Mouse (Mus musculus) WW6 (cell line): ENCODE results near the gene Iqschfp.

Experiments
- DNase-seq: peaks from one replicate; pipeline ENCODE4 v3.0.0-alpha.2; 2013; ENCODE audit warnings: low read depth, low spot score

Iqschfp gene

DNA sequence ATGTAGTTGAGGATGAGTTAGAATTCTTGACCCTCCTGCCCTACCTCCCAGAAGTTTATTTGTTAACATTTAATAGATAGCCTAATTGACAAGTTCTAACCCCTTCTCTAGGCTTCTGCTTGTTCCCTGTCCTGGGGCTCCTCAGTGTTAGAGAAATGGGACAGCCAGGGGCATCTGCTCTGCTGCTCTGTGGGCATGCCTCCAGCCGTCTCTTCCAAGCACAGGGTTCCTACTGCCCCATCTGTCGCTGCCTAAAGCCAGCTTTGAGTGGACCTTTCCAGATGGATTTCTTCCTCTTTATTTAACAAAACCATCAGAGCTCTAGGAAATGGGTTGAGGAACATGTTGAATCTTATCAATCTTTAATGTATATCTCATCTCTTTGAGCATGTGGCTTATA is 529.8 kb downstream of the Iqschfp start:
- no peak for DNase-seq

DNA sequence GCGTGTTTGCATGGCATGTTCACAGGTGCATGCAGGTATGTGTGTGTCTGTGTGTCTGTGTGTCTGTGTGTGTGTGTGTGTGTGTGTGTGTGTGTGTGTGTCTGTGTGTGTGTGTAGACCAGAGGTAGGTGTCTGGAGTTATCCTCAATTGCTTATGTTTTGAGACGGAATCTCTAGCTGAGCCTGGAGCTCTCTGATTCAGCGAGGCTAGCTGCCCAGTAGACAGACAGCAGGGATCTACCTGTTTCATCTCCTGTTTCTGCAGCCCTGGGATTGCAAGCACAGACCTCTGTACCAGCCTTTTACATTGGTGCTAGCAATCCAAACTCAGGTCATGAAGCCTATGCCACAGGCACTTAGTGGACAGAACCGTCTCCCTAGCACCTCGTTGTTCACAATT is 536.0 kb downstream of the Iqschfp start:
- DNase-seq, result no peak

DNA sequence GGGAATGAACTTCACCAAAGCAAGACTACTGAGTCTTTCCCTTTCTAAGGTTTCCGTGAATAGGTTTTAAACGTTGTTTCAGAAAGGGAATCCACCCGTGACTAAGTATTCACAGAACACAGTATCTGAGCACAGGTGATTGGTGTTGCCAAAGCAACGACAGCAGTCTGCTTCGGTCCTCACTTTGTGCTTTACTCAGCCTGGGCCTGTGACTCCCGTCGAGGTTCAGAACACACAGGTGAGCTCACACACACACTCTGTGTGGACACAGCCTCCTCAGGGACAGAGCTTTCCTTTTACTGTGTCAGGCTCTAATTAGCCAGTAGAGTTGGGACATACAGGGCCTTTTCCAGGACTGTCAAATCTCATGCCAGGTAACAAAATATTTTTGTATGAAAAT is 542.4 kb downstream of the Iqschfp start:
- no peak for DNase-seq

DNA sequence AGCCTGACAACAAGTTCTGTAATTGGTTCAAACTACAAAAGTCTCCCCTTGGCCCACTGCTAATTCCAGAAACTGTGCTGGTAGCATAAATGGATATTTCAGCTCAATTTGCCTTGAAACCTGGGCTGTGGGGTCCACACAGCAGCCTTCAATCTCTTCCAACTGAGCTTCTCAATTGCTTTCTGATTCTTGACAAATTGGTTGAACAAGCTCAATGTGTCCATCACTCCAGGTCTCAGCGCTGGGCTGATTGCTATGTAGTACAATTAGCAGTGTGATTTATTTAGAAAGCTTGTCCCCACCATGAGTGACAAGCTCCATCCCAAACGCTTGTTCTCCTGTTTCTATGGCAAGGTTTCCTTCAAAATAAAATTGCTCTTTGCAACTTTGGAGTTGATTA is 542.9 kb downstream of the Iqschfp start:
- no peak for DNase-seq

DNA sequence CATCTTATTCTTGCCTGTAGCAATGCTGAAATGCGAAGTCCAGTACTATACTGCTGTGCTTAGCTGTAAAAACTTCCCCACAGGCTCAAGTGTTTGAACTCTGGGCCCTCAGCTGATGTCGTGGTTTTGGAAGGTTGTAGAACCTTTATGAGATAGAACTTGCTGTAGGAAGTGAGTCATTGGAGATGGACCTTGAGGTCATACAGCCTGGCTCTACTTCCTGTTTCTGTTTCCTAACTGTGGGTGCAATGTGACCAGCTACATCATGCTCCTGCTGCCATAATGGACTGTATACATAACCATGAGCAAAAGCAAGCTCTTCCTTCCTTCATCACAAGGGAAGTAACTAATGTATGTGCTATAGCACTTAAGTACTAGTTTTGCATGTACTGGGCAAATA is 556.4 kb downstream of the Iqschfp start:
- DNase-seq, result no peak

DNA sequence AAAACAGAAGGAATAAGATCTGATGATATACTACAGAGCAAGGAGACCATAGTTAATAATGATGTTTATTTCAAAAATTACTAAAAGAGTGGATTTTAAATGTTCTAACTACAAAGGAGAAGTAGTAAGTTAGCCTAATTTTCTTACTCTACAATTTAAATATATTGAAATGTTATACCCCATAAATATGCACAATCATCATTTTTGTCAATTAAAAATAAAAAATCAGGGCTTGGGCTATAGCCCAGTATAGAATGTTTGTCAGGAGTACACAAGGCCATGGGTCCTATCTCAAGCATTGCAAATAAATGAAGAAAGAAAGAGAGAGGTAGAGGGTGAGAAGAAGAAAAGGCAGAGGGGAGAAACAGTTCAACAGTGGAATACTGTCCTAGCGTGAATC is 559.6 kb downstream of the Iqschfp start:
- no peak for DNase-seq

DNA sequence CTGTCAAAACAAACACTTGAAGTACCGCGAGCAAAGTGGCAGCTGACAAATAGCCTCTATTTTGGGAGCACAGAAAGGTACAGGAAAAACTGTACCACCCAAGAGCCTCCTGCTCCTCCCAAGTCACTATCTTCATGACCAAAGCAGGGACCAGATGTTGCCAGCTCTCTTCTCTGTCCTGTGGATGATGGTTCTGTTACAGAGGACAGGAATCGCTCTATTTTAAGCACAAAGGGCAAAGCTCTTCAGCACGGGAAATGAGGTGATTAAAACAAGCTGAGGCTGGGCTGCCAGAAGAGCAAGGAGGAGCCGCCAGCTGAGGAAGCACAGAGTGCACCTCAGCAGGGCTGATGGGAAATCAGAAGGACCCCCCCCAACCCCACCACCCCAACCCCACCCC is 561.2 kb downstream of the Iqschfp start:
- DNase-seq, result no peak

DNA sequence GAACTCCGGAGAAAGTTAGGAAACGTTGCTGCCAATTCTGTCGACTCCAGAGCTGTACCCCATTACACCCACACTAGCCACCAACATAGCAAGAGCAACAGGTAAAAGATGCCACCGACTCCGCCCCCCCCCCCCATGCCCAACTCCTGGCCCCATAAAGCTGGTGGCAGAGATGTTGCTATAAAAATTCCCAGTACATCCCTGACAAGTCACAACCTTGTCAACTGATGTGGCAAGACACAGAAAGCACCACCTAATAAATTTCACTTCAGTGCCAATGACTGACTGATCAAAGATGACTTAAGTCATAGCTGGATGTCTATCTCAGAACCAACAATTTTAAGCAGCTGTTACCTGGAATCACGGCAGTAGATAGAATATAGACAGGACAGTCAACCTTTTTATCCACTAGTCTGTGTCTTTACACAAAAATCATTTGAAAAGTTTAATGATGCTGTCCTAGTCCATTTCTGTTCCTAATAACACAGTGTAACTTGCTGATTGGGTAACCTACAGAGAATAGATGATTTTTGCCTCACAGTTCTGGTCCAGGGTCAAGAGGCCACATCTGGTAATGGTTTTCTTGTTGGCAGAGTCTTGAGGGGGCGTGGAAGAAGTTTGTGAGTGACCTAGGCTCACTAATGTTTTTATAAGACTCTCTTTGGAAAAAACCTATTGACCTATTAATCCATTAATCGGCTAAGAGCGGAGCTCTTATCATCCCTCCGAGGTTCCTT is 561.9 kb downstream of the Iqschfp start:
- no peak for DNase-seq

DNA sequence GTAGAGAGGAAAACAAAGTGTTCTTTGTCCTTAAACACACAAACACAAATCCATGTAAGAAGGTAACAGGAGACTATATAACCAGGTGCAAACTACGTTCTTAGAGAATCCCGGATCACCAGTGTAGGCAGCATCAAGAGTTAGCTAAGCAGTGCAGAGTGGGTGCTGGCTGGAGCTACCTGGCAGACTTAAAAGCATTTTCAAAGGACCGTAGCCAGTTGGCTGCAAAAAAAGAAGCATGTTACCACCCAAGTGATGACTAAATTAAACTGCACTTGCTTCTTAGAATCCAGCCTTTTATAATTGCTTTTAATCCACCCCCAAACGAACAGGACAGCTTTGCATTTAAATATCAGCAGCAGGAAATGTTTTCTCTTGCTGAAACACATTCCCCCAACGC is 574.6 kb downstream of the Iqschfp start:
- DNase-seq, result no peak

DNA sequence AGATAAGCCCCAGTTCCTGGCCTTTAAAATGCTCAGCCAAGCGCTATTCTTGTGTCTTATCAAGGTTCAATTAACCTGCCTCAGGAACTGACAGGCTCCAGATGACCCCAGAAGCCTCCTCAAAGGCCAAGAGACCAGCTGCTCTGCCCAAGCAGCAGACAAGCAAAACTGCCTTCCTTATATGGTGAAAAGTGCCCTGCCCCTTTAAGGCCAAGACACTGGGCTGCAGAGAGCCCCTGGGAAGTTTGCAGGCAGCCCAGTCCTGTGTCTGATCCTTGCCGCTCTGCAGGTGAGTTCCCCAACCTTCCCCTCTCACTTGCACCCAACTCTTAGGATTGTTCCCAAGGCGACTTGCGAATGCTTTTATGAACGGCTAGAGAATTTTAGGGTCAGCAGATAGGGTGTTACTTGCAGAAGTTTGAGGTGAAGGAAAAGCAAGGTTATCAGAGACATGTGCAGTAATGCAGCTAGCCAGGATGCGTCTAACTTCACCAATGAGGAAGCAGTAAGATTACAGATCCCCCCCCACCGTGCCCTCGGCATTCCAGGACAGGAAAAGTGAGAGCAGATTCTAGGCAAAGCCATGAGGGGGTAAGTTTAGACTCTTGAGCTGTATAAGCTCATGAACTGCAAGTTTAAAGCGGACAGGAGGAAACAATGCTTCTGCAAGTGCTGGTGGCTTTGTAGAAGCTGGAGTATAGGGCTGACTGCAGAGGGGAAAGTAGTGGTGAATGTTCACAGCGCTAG is 576.1 kb downstream of the Iqschfp start:
- DNase-seq, result no peak

DNA sequence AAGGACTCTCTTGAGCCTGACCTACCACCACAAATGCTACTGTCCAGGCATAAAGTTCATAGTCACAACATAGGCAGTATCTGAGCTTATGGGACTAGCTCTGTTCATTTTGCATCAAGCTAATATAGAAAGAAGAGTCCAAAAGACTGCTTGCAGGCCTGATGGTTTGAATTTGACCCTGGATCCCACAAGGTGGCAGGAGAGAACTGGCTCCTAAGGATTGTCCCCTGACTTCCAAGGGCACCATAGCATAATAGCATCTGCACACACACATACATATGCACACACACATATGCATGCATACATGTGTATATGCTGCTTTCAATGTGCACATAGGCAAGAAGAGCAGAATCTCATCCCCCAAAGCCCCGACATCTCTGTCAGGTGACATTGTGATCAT is 577.6 kb downstream of the Iqschfp start:
- DNase-seq, result no peak

DNA sequence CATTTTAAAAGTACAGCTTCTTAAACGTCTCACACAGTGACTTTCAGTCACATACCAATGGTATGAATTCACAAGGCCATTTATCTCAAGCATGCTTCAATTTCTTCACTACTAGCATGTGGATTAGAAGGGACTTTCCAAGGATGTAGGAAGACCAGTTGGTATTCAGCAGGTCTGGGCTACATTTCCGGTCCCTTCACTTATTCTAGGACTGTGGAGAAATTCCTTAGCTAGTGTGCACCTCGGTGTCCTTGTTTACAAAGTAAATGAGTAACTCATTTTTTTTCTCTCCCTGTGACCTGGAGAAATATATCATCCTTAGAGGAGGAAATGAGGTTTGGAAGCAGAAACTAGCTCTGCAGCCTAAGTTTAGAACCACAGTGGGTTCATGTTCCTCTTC is 578.0 kb downstream of the Iqschfp start:
- no peak for DNase-seq

DNA sequence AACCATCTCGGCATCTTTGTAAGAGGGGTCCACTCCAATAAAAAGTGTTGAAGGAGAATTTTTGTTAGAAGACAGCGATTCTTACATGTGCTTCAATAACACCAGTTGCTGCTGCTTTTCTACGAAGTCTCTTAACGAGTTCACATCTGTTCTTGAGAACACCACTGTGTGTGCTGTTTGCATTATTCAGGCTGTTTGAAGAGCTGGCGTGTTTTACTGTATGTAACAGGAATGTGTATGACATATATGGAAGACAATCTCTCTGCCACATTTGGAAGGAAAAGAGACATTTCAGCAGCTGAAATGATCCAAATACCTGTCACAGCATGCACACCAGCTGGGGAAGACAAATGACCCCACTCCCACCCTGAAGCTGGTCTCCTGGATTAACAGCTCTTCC is 578.6 kb downstream of the Iqschfp start:
- DNase-seq, result no peak

DNA sequence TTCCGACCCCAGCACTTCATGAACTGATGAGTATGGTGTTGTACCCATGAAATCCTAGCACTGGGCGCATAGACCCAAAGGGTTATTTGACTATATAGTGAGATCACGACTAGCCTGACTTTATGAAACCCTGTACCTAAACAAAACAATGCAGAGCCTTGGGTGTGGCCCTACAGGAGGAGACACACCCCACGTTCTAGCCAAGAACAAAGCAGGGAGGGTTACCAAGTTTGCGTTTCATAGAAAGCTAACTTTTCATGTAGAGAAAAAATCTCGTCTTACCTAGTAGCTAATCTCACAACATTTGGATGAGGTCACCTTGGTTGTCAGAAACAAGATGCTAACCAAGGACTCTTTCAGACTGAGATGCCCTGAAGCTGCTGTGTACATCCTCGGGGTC is 584.3 kb downstream of the Iqschfp start:
- no peak for DNase-seq

DNA sequence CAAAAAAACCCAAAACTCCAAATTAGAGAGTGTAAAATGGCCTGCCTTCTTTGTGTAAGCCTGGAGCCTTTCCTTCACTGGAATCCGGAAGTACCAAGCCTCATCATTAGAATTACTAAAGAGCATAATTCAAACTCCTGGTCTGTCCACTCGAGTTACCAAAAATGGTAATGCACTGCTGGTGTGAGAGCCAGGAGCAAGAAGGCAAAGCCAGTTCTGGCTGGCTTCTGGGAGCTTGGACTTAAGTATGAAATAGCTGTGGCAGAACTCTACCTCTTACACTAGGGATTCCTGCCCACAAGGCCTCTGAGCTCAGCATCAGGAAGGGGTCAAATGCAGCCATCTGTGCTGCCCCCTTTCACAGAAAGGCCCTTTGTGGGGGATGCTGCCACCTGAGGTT is 585.4 kb downstream of the Iqschfp start:
- DNase-seq, result no peak

DNA sequence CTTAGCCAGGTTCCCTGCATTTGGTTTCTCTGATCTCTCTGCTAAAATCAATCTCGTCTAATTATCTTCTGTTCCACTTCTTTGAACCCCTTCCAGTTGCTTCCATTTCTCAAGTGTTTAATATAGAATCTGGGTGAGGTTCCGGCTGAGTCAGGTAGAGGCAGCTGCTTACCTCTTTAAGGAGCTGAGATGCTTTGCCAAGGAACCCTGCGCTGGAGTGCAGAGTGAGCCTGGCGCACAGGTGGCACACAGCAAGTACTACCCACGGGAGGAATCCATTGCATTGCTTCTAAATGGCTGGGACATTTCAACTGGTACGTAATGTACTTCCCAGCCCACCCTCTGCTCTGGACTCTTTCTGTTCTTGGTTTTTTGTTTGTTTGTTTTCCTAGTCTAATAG is 587.2 kb downstream of the Iqschfp start:
- no peak for DNase-seq

DNA sequence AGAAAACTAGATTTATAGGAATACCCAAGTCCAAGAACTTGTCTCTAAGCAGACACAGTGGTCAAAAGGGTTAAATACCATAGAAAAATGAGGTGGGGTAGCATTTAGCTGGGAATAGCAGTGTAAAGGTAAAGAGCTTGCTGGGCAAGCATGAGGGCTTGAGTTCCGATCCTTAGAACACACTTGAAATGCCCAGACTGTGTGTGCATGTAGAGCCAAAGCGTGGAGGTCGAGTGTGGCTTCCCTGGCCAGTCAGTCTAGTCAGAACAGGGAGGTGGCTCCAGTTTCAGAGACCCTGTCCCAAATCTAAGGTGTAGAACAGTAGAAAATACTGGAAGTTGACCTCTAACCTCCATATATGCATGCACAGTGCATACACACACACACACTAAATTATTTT is 591.5 kb downstream of the Iqschfp start:
- no peak for DNase-seq

DNA sequence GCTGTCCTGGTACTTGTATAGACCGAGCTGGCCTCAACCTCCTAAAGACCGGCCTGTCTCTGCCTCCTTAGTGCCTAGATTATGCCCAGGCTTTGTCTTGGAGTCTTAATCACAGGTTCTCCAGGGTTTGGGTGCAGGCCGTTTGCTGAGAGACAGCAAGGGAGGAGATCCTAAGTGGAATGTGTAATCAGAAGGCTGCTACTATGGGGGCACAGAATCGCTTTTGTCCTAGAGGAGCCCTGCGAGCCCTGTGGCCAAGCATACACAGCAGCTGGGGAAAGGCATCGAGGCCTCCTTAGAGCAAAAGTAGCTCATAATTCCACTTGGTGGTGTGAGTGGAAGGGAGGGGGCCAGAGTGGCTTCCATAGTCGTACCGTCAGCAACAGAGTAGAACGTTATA is 592.0 kb downstream of the Iqschfp start:
- no peak for DNase-seq

DNA sequence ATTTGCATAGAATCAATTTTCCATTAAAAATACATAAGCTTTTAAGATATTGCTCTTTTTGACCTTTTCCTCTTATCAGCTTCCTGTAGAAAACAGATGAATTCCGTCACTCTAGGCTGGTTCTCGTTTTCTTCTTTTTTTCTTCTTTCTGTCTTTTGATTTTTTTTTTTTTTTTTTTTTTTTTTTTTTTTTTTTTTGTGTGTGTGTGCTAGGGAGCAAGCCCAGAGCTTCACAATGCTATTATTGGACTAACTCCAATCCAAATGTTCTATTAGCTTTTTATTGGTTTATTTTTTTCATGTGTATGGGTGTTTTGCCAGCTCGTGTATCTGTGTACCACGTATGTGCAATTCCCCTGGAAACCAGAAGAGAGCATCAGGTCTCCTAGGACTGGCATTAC is 592.5 kb downstream of the Iqschfp start:
- DNase-seq, result no peak

DNA sequence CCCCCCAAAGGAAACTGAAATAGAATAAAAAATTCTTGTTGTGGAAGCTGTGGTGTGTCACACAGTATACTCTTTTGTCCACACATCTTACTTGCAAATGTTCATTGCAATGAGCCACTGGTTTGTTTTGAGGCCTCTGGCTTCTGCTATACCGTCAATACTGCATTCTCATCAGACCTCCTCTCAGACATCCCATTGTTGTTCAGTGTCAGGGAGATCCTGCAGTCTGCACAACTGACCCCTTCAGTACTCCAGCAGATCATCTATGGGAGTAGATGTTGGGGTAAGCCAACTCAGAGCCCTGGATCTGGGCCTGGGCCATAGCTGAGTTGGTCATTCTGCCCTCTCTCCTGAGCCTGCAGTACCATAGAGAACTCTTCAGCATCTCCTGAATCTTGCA is 595.6 kb downstream of the Iqschfp start:
- DNase-seq, result no peak

DNA sequence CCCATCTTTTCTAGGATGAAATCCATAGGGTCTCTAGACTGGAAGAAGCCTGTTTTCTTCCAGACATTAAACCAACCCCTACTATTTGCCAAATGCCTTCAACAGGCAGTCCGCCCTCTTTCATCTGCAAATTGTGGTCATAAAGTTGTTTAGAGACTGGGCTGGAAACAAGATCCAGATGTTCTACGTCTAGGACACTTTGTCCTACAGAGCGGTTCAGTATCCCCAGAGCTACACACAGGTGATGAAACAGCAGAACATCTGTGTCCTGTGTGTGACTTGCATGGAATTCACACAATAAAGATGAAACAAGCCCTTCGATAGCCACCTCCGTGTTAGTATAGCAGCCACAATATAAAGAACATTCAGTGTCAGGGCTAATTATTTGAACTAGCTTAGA is 596.3 kb downstream of the Iqschfp start:
- no peak for DNase-seq

DNA sequence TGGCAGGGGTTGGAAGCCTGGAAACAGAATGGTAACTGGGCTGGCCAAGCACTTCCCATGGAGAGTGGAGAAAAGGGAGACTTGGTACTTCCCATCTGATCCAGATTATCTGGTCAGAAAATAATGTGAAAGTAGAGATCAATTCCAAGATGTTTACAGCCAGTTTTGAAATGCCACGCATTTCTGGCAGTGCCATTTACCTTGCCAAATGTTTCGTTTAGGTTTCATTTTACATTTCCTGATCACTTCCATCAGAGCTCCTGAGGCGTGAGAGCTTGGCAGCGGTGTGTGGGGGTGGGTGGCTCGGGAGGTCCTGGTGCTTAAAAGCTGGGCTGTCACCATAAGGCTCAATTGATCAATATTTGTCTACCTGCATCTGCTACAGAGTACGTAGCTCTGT is 599.5 kb downstream of the Iqschfp start:
- DNase-seq, result no peak

DNA sequence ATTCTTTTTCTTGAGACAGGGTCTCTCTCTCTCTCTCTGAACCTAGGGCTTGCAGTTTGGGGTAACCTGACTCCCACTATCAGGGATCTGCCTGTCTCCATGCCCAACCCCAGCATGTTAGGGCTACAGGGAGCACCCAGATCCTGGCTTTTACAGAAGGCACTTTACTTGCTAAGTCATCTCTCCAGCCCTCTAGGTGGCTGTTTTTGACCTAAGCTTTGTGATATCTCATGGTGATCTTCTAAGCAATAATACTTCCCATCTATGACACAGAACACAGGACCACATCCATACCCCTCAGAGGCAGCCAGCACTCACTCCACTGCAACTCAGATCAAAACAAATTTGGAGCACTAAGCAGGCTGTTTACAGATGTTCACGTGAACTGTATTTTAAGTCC is 600.0 kb downstream of the Iqschfp start:
- no peak for DNase-seq

DNA sequence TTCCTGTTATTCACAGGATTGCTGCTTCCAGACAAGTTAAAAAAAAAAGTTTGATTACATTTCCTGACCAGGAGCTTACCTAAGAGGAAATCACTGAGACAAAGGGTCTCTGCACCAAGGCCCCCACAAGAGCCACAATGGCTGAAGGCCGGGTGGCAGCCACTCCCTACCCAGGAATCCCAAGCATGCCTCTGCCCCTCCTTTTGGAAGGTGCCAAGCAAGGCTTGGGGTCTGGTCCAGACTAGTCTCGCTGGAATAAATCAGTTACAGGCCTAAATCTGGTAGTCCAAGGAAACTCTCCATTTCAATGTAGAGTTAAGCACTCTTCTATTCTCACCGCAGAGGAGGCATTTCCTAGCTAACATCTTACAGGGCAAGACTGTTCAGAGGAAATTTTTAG is 600.5 kb downstream of the Iqschfp start:
- DNase-seq, result peak; percentile 76
